Mouse (Mus musculus): ENCODE results near the gene Spc24.
"Not testable (repeated sequence)": the region's sequence is repeated elsewhere in the genome, so short reads cannot be mapped to it uniquely, and the experiment has no call there.

Spc24 gene

GRCm38 (mm10) chr9:21784517-21785307, 24.6 kb upstream of the Spc24 start:
- DNase-seq (ENCODE audit: low spot score), result no peak

GRCm38 (mm10) chr9:21781657-21782468, 21.8 kb upstream of the Spc24 start:
- no peak for DNase-seq (ENCODE audit: low spot score)

GRCm38 (mm10) chr9:21777726-21778125, 17.6 kb upstream of the Spc24 start:
- DNase-seq (ENCODE audit: low spot score), result no peak

GRCm38 (mm10) chr9:21774353-21774752, 14.2 kb upstream of the Spc24 start:
- DNase-seq (ENCODE audit: low spot score), result no peak

GRCm38 (mm10) chr9:21773396-21773795, 13.3 kb upstream of the Spc24 start:
- DNase-seq (ENCODE audit: low spot score), result not testable (repeated sequence)

- DNase-seq (ENCODE audit: low spot score), result peak; percentile 34
Observed at GRCm38 (mm10) chr9:21769558-21770183, 9.6 kb upstream of the Spc24 start.

- peak; percentile 33 for DNase-seq (ENCODE audit: low spot score)
Observed at GRCm38 (mm10) chr9:21768511-21769411, 8.7 kb upstream of the Spc24 start.

- peak; percentile 26 for DNase-seq (ENCODE audit: low spot score)
Observed at GRCm38 (mm10) chr9:21767896-21768295, 7.8 kb upstream of the Spc24 start.

GRCm38 (mm10) chr9:21764084-21764999, 4.2 kb upstream of the Spc24 start:
- no peak for DNase-seq (ENCODE audit: low spot score)

GRCm38 (mm10) chr9:21762135-21762534, 2.0 kb upstream of the Spc24 start:
- DNase-seq (ENCODE audit: low spot score), result no peak

GRCm38 (mm10) chr9:21759718-21760117, 385 bp downstream of the Spc24 start:
- DNase-seq (ENCODE audit: low spot score), result no peak

GRCm38 (mm10) chr9:21758576-21759529, 1.2 kb downstream of the Spc24 start:
- DNase-seq (ENCODE audit: low spot score), result no peak

- DNase-seq (ENCODE audit: low spot score), result no peak
Observed at GRCm38 (mm10) chr9:21754516-21755321, 5.4 kb downstream of the Spc24 start.

GRCm38 (mm10) chr9:21754003-21754402, 6.1 kb downstream of the Spc24 start:
- DNase-seq (ENCODE audit: low spot score), result peak; percentile 74

- peak; percentile 51 for DNase-seq (ENCODE audit: low spot score)
Observed at GRCm38 (mm10) chr9:21752252-21752792, 7.8 kb downstream of the Spc24 start.

GRCm38 (mm10) chr9:21751347-21751746, 8.8 kb downstream of the Spc24 start:
- DNase-seq (ENCODE audit: low spot score), result no peak

- no peak for DNase-seq (ENCODE audit: low spot score)
Observed at GRCm38 (mm10) chr9:21750370-21750769, 9.7 kb downstream of the Spc24 start.
